Mouse (Mus musculus) adrenal gland, postnatal 14 days (tissue): Measurements from ENCODE around the gene Trpm8. TPM values are rescaled to one million over a fixed set of nuclear protein-coding genes. Genes with fewer than 3 reads are reported as not detected.
A peak's percentile ranks its signal among the peaks of the same experiment; 100 is the strongest.

ENCODE experiments used
- DNase-seq: peaks from one replicate; pipeline ENCODE4 v3.0.0; 2021; ENCODE audit warnings: mixed read lengths
- long read RNA-seq, 2 experiments: library from polyadenylated mRNA; stranded (forward); transcript quantifications; one replicate each; pipeline ENCODE4 v2.0.0; 2021
- total RNA-seq: library from RNA; stranded (reverse); gene quantifications from 2 replicates; pipeline ENCODE4 v1.2.3, GENCODE M21; 2021

Gene Trpm8
- not detected in 2 replicates for total RNA-seq
- long read RNA-seq, experiment 1 = 0 reads
- long read RNA-seq, experiment 2 = 0 reads

- peak; percentile 100 for DNase-seq
Measured at GRCm38 (mm10) chr1:88277098-88277817, at the start of gene Trpm8, which contains the start of gene Hjurp. Trpm8 (plus strand) TSS chr1:88277661. Hjurp (minus strand) TSS chr1:88277633.

- peak; percentile 6 for DNase-seq
Measured at GRCm38 (mm10) chr1:88228121-88228520, 49.3 kb upstream of the Trpm8 start.

- peak; percentile 9 for DNase-seq
Measured at GRCm38 (mm10) chr1:88229566-88229965, 47.9 kb upstream of the Trpm8 start.

GRCm38 (mm10) chr1:88229986-88230385 lies 47.5 kb upstream of the Trpm8 start:
- peak; percentile 6 for DNase-seq

- DNase-seq = no peak
Measured at GRCm38 (mm10) chr1:88230421-88230820, 47.0 kb upstream of the Trpm8 start.

GRCm38 (mm10) chr1:88230981-88231802 lies 46.3 kb upstream of the Trpm8 start:
- DNase-seq = no peak

- no peak for DNase-seq
Measured at GRCm38 (mm10) chr1:88231803-88232499, 45.5 kb upstream of the Trpm8 start.

- DNase-seq = no peak
Measured at GRCm38 (mm10) chr1:88232664-88233380, 44.6 kb upstream of the Trpm8 start.

- DNase-seq = no peak
Measured at GRCm38 (mm10) chr1:88233421-88234247, 43.8 kb upstream of the Trpm8 start.

GRCm38 (mm10) chr1:88234248-88234610 lies 43.2 kb upstream of the Trpm8 start:
- no peak for DNase-seq

GRCm38 (mm10) chr1:88234646-88235045 lies 42.8 kb upstream of the Trpm8 start:
- no peak for DNase-seq

GRCm38 (mm10) chr1:88235046-88235893 lies 42.2 kb upstream of the Trpm8 start:
- DNase-seq = no peak

GRCm38 (mm10) chr1:88235894-88236415 lies 41.5 kb upstream of the Trpm8 start:
- no peak for DNase-seq

GRCm38 (mm10) chr1:88237311-88237710 lies 40.1 kb upstream of the Trpm8 start:
- no peak for DNase-seq

GRCm38 (mm10) chr1:88238771-88239170 lies 38.7 kb upstream of the Trpm8 start:
- no peak for DNase-seq

GRCm38 (mm10) chr1:88240072-88240471 lies 37.4 kb upstream of the Trpm8 start:
- DNase-seq = peak; percentile 59

GRCm38 (mm10) chr1:88240579-88240978 lies 36.9 kb upstream of the Trpm8 start:
- no peak for DNase-seq

- no peak for DNase-seq
Measured at GRCm38 (mm10) chr1:88243861-88244260, 33.6 kb upstream of the Trpm8 start.

- no peak for DNase-seq
Measured at GRCm38 (mm10) chr1:88245881-88246280, 31.6 kb upstream of the Trpm8 start.

- DNase-seq = no peak
Measured at GRCm38 (mm10) chr1:88246386-88246785, 31.1 kb upstream of the Trpm8 start.
